Mouse (Mus musculus) ES-E14 (cell line): Measurements from ENCODE around the gene Thoc6. TPM values are rescaled to one million over a fixed set of nuclear protein-coding genes. Genes with fewer than 3 reads are reported as not detected.
A peak's percentile ranks its signal among the peaks of the same experiment; 100 is the strongest.

Source experiments
- DNase-seq: peaks from one replicate; pipeline ENCODE4 v3.0.0-alpha.2; 2013; ENCODE audit warnings: low read depth, low spot score
- H3K27ac ChIP-seq: 2 replicates; pipeline ENCODE4 v1.5.1; 2012; ENCODE audit warnings: low read depth, mild to moderate bottlenecking, low read length, moderate library complexity, mixed read lengths; ENCODE audit not compliant: poor library complexity, insufficient read depth, severe bottlenecking
- H3K36me3 ChIP-seq: 2 replicates; pipeline ENCODE4 v1.6.1; 2012; ENCODE audit warnings: mild to moderate bottlenecking, low read length, moderate library complexity, mixed read lengths; ENCODE audit not compliant: control insufficient read depth, poor library complexity, insufficient read depth, severe bottlenecking
- H3K4me1 ChIP-seq, 2 experiments: fragments of 150-350 bp in 1 of 2; sonication (generic) in 1 of 2; 2 replicates each; pipeline ENCODE4 v1.6.1; 2012; ENCODE audit warnings: low read length in 2 of 2, mild to moderate bottlenecking in 1 of 2, mixed read lengths in 1 of 2; ENCODE audit not compliant: control insufficient read depth in 2 of 2, insufficient read depth in 2 of 2, poor library complexity in 1 of 2
- H3K4me3 ChIP-seq, 2 experiments: fragments of 150-350 bp in 1 of 2; sonication (generic) in 1 of 2; 2 replicates each; pipeline ENCODE4 v1.5.1; 2012; ENCODE audit warnings: low read length in 2 of 2, low read depth in 1 of 2, mild to moderate bottlenecking in 1 of 2, mixed read lengths in 1 of 2; ENCODE audit not compliant: insufficient read depth in 1 of 2, poor library complexity in 1 of 2, severe bottlenecking in 1 of 2
- H3K9ac ChIP-seq: 2 replicates; pipeline ENCODE4 v1.6.1; 2012; ENCODE audit warnings: low read depth, mild to moderate bottlenecking, low read length, mixed read lengths; ENCODE audit not compliant: poor library complexity, insufficient read depth, severe bottlenecking
- H3K9me3 ChIP-seq: fragments of 150-350 bp; sonication (generic); 2 replicates; pipeline ENCODE4 v1.6.1; 2012; ENCODE audit warnings: low read depth, mild to moderate bottlenecking, low read length; ENCODE audit not compliant: control insufficient read depth, insufficient read depth
- CHD2 ChIP-seq: IDR thresholded peaks from 2 replicates; pipeline ENCODE4 v1.6.1; 2014; ENCODE audit warnings: mild to moderate bottlenecking, low read depth, low read length, inconsistent platforms
- HCFC1 ChIP-seq: IDR thresholded peaks from 2 replicates; pipeline ENCODE4 v1.6.1; 2012; ENCODE audit warnings: low read length, inconsistent platforms, borderline replicate concordance; ENCODE audit not compliant: insufficient read depth
- MAFK ChIP-seq: IDR thresholded peaks from 2 replicates; pipeline ENCODE4 v1.6.1; 2014; ENCODE audit warnings: mild to moderate bottlenecking, low read depth, low read length, inconsistent platforms; ENCODE audit not compliant: insufficient read depth
- ZC3H11A ChIP-seq: IDR thresholded peaks from 2 replicates; pipeline ENCODE4 v1.6.1; 2012; ENCODE audit warnings: low read depth, mild to moderate bottlenecking, inconsistent platforms, low read length, borderline replicate concordance
- ZNF384 ChIP-seq: IDR thresholded peaks from 2 replicates; pipeline ENCODE4 v1.6.1; 2012; ENCODE audit warnings: low read depth, low read length, inconsistent platforms
- in situ Hi-C, 2 experiments: fragments of 600-800 bp; cut with MboI; formaldehyde crosslinking; loops; one replicate each; pipeline ENCODE4 v1.15.1; 2025; ENCODE audit warnings: low sequenced_read_pairs in 2 of 2, inconsistent platforms in 1 of 2; ENCODE audit not compliant: unreplicated experiment in 2 of 2
- total RNA-seq: library from RNA; depleted of rRNA; stranded (reverse); fragments of 300-350 nt; gene quantifications from 2 replicates; pipeline ENCODE4 v1.2.3, GENCODE M21; 2012

The Thoc6 gene
- total RNA-seq, 1 experiment: 53.7 TPM

DNA sequence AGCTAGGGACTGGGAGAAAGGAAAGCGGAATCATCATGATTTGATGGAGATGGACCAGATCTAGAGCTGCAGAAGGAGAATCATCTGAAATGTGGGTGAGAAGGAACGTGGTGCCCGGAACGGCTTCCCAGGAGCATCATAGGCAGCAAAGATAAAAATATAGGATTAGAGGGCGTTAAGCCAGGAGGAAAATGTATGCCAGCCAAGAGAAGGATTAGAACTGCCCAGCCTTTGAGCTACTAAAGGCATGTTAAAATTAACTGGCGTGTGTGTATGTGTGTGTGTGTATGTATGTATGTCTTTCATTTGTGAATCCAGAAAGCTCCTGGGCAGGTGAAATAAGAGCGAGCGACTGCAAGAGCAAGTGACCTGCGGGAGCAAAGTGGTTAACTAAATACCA, 29.6 kb upstream of the Thoc6 start:
- Histone ChIP-seq H3K4me3 (no peak overlapping the region), H3K4me1 (peaks cover 0 to 15% of the 10 kb centered on the region in 2 experiments; a peak in 1 of 4 replicates), H3K36me3 (no peaks in the 10 kb centered on the region), H3K9ac (no peak overlapping the region), H3K27ac (no peak overlapping the region), H3K9me3 (no peaks in the 10 kb centered on the region)
- in situ Hi-C loops: no loop called here
- no peak for DNase-seq
- no peak for TF ChIP-seq MAFK

DNA sequence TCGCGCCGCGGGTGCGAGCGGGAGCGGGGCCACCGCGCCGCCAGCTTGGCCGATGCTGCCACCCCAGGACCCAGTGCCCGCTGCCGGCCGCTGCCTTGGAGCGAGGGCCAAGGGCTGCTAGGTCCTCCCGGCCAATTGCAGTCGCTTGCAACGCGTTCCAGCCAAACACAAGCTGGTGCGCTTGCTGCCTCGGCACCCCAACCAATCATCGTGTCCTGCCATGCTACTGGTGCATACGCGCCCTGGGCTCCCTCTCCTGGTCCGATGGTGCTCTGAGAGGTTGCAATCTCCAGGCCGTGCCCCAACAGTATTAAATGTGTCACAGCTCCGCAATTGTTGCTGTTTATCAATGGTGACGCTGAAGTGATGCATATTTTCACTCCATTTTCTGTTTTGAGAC, 26.4 kb upstream of the Thoc6 start:
- H3K9me3 ChIP-seq: no peaks in the 10 kb centered on the region
- peaks cover 0 to 22% of the 10 kb centered on the region in 2 experiments; a peak in 2 of 4 replicates for H3K4me1 ChIP-seq
- peak; percentile 82 for DNase-seq
- in situ Hi-C loops: no loop called here
- peak overlapping the region; percentile 70 for H3K9ac ChIP-seq
- no peaks in the 10 kb centered on the region for H3K36me3 ChIP-seq
- H3K4me3 ChIP-seq: peak overlapping the region; percentile 75 to 88
- no peak for TF ChIP-seq HCFC1
- peak; percentile 76 for TF ChIP-seq CHD2
- no peak overlapping the region for H3K27ac ChIP-seq

DNA sequence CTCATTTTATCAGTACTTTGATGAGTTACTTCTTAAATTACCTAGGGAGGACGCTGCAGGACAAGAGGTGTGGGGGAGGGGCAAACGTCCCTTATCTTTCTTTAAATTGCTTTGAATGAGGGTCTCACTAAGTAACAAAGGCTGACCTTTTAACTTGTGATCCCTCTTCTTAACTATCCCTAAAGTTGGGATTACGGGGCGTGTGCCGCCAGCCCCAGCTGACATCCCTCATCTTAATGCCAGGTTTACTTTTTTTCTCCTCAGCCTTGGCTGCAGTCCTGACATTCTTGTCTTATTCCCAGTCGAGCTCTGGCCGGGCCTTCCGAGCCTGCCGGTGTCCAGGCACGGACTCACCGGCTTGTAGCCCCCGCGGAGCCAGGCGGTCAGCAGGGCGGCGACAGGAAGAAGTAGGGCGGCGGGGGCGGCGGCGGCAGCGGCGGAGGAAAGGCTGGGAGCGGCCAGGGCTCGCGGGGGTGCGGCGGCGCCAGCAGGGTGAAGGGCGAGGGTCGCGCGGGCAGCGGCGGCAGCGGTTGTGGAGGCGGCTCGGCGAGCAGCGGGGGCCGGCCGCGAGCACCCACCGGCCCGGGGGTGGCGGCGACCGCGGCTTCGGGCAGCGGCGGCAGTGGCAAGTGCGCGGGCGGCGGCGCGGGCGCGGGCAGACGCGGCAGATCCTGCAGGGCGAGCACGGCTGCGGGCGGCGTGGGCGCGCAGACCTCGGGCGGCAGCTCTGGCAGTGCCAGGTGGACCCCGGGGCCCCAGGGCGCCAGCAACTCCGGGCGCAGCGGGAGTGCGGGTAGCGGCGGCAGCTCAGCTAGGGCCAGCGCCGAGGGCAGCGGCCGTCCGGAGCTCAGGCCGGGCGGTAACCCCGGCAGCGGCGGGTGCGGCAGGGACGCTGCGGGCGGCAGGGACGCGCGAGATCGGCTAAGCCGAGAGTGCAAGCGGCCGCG, 25.7 kb upstream of the Thoc6 start:
- H3K4me1 ChIP-seq: peaks cover 0 to 25% of the 10 kb centered on the region in 2 experiments; a peak in 2 of 4 replicates
- no peak for DNase-seq
- H3K9ac ChIP-seq: peak overlapping the region; percentile 70
- H3K27ac ChIP-seq: no peak overlapping the region
- no peaks in the 10 kb centered on the region for H3K36me3 ChIP-seq
- H3K9me3 ChIP-seq: no peaks in the 10 kb centered on the region
- peak overlapping the region; percentile 75 to 88 for H3K4me3 ChIP-seq
- TF ChIP-seq MAFK (no peak), ZC3H11A (no peak), HCFC1 (no peak), CHD2 (no peak), ZNF384 (no peak)
- in situ Hi-C loops: no loop called here

DNA sequence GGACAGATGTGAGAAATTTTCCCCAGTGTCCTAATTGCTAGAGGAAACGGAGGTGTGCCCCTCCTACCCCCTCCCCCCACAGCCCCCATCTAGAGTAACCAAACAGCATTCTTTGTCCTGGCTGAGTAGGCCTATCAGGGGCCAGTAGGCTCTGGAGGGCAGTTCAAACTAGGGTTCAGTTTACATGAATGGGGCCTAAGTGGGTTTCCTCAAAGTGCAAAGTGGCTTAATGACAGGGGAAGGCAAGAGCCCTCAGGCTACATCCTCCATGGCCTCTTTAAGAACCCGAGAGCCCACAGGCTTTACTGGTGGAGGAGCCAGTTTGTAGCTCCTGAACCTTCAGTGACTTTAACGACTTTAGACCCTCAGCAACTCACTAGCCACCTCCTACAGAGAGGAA, 22.1 kb upstream of the Thoc6 start:
- Histone ChIP-seq H3K4me1 (peaks cover 2 to 27% of the 10 kb centered on the region in 2 experiments; a peak in 3 of 4 replicates), H3K9ac (no peak overlapping the region), H3K27ac (peak overlapping the region; percentile 53), H3K9me3 (no peaks in the 10 kb centered on the region), H3K4me3 (no peak overlapping the region), H3K36me3 (no peaks in the 10 kb centered on the region)
- TF ChIP-seq HCFC1 (no peak), MAFK (no peak), ZNF384 (no peak), ZC3H11A (no peak), CHD2 (no peak)
- no peak for DNase-seq
- in situ Hi-C loops: no loop called here

DNA sequence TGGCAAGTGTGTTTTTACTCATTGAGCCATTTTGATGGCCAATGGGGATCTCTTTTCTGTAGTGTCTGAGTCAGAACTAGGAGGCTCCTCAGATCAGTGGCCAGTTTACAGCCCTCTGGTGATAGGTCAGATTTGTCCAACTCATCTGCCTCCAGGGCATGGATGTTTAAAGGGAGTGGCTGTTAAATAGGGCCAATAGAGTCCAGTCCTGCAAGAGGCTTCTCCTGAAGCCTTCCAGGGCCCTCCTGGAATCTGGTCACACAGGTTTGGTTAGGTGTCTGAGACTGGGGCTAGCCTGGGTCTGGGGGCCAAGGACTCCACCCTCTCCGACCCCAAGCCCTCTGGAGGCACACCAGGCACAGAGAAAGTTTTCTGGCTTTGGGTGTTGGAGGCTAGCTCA, 20.8 kb upstream of the Thoc6 start:
- H3K9ac ChIP-seq: no peak overlapping the region
- H3K4me3 ChIP-seq: no peak overlapping the region
- DNase-seq: no peak
- in situ Hi-C loops: no loop called here
- H3K36me3 ChIP-seq: no peaks in the 10 kb centered on the region
- peak overlapping the region; percentile 64; the same call in 1 of the 2 replicates for H3K27ac ChIP-seq
- peaks cover 2 to 27% of the 10 kb centered on the region in 2 experiments; a peak in 3 of 4 replicates for H3K4me1 ChIP-seq
- no peaks in the 10 kb centered on the region for H3K9me3 ChIP-seq
- TF ChIP-seq ZC3H11A: no peak
- no peak for TF ChIP-seq HCFC1
- TF ChIP-seq ZNF384: no peak
- no peak for TF ChIP-seq CHD2
- TF ChIP-seq MAFK: no peak
